Mouse (Mus musculus) heart, postnatal 36 days (tissue): ENCODE data around the gene Vcan. TPM values are rescaled to one million over a fixed set of nuclear protein-coding genes. Genes with fewer than 3 reads are reported as not detected.
A peak's percentile ranks its signal among the peaks of the same experiment; 100 is the strongest.

Experiments used
- DNase-seq, 2 experiments: peaks; one replicate each; pipeline ENCODE4 v3.0.0; 2021 to 2022
- intact Hi-C: fragments of 180-260 bp; cut with DNase I; formaldehyde crosslinking; loops from one replicate; pipeline ENCODE4 v1.15.1; 2025
- total RNA-seq, 2 experiments: library from RNA; stranded (reverse); gene quantifications; 2 replicates each; pipeline ENCODE4 v1.2.3; 2021

Gene Vcan
- total RNA-seq, 2 experiments from 2014 or later, result 8.5 to 9.7 TPM

DNA sequence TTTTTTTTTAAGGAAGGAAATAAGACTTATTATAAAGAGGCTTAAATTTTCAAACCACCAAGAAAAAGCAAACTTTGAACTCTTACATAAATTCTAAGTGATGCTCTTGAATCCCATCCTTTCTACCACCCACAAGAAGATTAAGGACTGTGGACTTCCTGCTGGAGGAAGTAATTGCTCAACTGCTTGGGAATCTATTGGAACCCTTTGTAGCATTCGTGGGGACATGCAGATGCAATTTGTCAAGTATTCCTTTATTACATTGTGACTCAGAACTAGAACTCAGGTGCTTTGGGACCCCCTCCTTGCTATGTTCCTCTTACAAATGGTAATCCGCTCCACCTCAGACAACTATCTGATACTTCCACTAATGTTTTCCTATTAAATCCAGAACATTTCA, 4.0 kb downstream of the Vcan start:
- intact Hi-C loops, result no loop called here

DNA sequence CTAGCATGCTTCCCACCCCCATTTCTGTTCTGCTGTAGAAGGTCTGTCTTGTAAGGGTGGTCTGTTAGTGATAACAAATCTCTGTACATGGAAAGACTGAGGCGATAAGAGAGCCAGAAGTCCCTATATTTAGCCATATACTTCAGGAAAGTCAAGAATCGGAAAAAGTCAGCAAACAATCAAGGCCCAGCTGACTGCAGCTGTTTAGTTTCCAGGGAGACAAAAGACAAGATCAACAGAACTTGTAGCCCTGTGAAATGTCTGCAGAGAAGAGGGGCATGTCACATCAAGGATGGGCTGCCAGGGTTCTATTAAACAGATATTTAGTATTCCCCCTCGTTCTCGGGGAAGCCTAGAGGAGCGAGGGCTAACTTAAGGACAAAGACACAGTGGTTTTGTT, 7.2 kb downstream of the Vcan start:
- no peak for DNase-seq
- intact Hi-C loops, result no loop called here

More for the DNA sequence above, 4.0 kb downstream of the Vcan start:
- no peak for DNase-seq

DNA sequence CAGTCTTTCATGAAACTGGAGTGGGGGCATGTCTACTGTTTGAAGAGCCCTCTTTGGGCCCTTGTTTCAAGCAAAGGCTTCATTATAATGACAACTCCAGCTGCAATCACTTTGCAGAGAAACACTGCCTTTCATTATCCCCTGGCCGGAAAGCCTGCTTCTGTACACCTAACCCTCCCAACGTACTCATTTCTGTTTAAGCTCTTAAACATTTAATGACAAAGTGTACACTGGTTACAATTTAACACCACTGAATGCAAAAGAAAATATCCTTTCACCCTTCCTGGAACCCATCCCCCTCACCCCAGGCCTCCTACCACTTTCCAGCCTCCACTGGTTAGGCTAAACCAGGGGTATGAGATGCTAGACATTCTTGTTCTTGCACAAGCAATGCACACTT, 15.8 kb downstream of the Vcan start:
- intact Hi-C loops, result no loop called here

GRCm38 (mm10) chr13:89720497-89720896, 21.8 kb downstream of the Vcan start:
- DNase-seq, result no peak
- intact Hi-C loops, result no loop called here

More for the DNA sequence above, 15.8 kb downstream of the Vcan start:
- DNase-seq, result no peak

DNA sequence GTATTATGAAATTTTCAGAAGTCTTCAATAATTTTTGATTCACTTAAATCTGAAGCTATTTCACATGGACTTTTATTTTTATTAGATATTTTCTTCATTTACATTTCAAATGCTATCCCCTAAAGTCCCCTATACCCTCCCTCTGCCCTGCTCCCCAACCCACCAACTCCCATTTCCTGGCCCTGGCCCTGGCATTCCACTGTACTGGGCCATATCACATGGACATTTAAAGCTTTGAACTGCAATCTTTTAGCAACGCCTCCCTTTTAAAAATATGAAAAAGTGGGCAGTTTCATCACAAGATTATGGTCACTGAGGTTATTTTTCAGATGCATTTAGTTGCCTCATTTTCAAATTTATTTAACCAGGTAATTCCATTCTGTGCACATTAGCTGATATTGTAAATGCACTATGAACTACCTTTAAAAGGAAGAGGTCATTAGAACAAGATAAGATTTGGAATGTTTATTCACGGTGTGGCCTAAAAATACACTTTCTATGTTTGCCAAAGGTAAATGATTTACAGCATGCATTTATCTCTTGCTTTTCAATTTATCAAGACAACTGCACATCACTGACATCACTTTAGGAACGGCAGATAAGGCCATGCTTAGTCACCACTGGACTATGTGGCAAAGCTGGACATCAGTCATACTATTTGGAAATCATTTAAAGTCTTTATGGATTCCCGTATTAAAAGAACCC, 32.7 kb downstream of the Vcan start:
- intact Hi-C loops, result no loop called here
- no peak for DNase-seq

DNA sequence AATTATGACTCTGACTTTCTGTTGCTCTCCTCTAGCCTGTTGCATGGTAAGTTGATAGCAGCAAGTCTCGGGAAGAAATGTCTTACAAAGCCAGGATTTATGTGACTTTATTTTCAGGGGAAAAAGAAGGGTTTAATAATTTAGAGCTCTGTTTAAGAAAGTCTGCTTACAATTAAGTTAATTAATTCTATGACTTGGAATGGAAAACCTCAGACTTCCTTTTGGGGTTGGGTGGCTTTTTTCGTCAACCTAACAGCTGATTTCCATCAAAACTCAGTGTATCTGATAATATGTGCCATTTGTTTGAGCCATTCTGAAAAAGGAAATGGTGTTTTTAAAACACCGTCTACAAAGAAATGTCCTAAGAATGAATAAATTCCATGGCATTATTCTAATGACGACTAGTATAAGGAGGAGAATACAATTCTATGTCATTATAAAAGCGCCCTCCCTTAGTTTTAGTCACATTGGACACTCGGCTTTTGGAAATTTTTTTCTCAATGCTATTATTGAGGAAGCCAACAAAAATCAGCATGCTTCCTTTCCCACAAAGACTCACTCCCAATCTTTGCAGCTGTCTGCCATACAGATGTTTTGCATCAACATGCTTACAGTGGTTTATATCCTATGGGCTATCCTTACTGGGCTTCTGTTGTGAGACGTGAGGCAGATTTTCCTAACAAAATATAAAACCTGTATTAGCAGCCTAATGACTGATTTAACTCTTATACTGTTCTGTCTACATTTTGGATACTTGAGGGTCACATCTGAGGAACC, 34.0 kb downstream of the Vcan start:
- intact Hi-C loops, result no loop called here
- no peak for DNase-seq

- intact Hi-C loops, result no loop called here
- DNase-seq, result no peak
Measured at GRCm38 (mm10) chr13:89702395-89702794, 39.9 kb downstream of the Vcan start.

- intact Hi-C loops, result no loop called here
- no peak for DNase-seq
Measured at GRCm38 (mm10) chr13:89699998-89700555, 42.2 kb downstream of the Vcan start.

DNA sequence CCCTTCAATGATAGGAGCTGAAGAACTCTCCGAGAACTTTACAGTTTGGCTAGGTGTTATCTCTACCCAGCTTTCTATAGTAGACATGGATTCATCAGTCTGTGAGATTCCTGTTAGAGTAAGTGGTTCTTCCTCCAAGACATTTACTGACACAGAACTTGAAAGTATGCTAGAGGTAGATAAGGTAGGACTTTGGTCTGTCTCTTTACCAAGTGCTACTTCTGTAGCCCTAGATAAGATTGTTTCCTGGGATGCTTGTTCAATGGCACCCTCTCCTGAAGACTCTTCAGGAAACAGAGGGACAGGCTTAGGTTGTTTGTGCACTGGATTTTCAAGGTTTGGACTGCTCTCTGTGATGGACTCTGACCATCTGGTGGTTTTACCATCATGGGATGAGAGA, 49.7 kb downstream of the Vcan start:
- no peak for DNase-seq
- intact Hi-C loops, result no loop called here

GRCm38 (mm10) chr13:89683490-89683889, 58.8 kb downstream of the Vcan start:
- intact Hi-C loops, result no loop called here
- no peak for DNase-seq

DNA sequence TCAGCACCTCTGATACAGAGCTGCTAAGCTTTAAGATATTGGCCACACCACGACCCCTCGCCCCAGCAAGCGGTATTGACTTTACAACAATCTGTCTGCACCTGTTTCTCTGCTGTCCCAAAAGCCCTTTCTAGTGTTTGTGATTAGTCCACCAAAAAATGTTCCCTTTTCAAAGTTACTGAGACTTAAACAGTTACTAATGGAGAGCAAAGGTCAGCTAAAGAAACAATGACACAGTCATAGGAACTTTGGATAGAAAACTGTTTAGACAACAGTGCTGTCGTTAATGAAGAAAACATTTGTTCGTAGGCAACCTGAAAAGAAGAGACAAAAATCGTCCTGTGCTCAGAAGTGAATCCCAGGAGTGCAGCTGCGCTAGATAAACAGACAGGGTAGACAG, 60.1 kb downstream of the Vcan start:
- intact Hi-C loops, result no loop called here
- no peak for DNase-seq

- intact Hi-C loops, result no loop called here
- no peak for DNase-seq
Measured at GRCm38 (mm10) chr13:89679756-89680155, 62.6 kb downstream of the Vcan start.

DNA sequence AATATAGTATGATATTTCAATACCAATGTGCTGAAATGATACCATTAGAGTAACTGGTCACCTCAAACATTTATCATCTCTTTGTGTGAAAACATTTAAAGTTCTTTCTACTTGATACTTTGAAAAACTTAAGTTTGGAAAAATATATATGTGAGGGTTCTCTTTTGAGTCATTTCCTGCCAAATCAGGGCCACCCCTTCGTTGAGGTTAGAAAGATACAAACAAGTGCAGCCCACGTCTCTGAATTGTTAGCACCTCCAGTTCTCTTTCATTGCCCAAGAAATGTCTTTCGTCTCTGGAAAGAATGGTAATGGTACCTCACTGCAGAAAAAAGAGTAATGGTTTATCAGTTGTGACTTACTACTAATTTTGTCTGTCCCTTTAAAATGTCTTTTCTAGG, 71.8 kb downstream of the Vcan start:
- DNase-seq, result no peak
- intact Hi-C loops, result no loop called here

DNA sequence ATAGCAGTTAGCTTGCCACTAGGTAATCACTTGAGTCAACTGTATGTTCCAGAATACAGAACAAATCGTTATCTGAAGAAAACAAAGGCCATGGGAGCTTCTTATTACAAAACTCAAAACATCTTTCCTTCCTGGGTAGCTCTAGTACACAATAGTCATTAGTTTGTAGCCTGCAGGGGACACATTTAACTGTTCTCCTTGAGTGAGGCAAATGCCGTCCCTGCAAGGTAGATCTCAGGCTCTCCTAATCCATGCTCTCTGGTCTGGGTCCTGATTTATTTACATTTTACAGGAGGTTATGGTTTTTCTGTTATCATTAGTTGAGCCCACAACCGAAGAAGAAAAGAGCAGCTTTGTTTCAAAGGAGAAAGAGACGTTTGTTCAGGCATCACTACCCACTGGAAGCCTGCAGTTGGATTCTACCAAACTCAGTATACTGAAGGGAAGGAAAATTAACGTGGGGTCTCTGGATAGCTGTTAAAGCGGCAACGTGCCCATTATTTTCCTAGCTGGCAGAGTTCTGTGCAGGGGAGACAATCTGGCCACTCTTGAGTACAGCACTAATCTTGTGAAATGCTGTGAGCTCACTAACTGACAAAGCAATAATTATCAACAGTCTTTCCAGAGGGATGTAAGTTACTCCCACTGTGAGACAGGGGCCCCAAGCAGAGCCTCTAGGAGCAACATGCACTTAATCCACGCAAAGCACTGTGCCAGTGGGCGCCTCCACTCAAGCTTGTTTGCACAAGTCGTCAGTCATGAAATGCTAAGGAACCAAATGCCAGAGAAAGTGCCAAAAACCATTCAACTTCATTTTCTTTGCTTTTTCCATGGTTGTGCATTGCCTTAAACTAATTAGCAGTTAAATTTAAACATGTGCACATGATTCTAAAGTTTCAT, 73.1 kb downstream of the Vcan start:
- no peak for DNase-seq
- intact Hi-C loops, result loop anchor here (1.0 to 5.0 kb wide), 3 partner anchors 108 to 1217 kb away; no protein-coding TSS in a partner anchor

GRCm38 (mm10) chr13:89668069-89668468, 74.2 kb downstream of the Vcan start:
- intact Hi-C loops, result loop anchor here (1.0 to 5.0 kb wide), 3 partner anchors 109 to 1218 kb away; no protein-coding TSS in a partner anchor
- DNase-seq, result peak in 1 of 2 experiments; percentile 10

GRCm38 (mm10) chr13:89661688-89662087, 80.6 kb downstream of the Vcan start:
- intact Hi-C loops, result no loop called here
- no peak for DNase-seq

DNA sequence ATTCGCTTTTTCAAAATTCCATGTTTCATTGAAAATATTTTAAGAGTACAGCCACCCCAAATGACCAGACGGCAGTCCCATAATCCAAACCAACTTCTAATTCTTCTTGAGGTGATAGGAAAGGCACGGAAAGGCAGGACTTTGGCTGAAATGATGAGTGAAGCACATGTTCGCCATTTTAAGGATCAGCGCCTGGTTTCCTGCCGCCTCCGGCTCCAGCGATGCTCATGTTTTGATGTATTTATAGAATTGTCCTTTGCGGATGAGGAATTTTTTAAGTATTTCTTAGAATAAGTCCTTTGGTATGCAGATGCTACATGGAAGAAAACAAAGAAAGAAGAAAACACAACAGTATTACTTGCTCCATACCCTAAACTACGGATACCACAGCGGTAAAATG, 85.3 kb downstream of the Vcan start:
- DNase-seq, result no peak
- intact Hi-C loops, result no loop called here

DNA sequence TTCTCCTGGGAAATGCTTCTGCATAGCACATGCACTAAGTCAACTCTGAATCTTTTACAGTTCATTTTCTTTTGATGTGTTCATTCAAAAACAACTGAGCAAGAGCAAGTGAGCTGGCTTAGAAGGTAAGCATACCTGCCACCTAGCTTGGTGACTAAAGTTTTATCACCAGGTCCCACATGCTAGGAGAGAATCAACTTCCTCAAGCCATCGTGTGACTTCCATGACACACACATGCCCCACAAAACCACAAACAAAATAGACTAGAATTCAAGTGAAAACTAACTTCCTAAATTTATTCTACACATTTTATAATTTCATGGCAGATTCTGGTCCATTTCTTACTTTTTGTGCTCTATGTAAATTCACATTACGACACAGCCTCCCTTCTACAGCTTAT, 89.0 kb downstream of the Vcan start:
- DNase-seq, result no peak
- intact Hi-C loops, result no loop called here

GRCm38 (mm10) chr13:89652773-89653172, 89.5 kb downstream of the Vcan start:
- intact Hi-C loops, result no loop called here
- DNase-seq, result no peak

DNA sequence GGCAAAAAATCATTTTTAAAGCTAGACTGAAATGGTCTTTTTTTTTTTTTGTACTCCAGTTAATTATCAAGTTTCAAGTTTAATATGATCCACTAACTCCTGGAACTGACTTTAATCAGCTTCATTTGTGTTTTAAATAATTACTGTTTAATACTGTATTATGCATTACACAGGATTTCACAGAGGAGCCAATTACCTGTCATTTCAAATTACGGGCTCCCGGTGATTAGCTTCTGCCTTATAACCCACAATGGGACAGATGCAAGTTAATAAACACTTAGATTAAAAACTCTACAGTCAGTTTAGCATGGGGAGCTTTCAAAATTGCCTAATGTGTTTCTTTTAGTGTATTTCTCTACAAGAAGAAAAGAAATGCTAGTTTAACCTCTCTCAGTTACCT, 96.7 kb downstream of the Vcan start:
- intact Hi-C loops, result no loop called here
- no peak for DNase-seq

DNA sequence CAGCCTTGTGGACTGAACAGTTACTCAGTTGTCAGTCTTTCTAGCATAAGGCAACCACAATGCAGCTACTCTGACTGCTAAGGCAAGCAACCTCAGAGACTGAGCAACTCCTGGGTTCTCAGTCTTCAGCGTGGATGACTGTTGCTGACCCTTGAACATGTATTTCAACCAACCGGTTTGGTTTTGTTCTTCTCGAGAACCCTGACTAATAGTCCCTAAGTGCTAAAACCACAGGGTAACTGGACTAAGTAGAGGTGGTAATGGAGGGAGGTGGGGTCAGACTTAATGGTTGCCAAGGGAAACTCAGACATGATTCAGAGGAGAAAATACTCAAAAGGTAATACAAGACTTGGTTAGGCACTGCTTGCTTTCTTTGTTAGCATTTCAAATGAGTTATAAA, 105.3 kb downstream of the Vcan start:
- intact Hi-C loops, result no loop called here
- no peak for DNase-seq
